Mouse (Mus musculus) embryonic facial prominence, embryonic 14.5 days (tissue): Measurements from ENCODE around the gene Preb. TPM values are rescaled to one million over a fixed set of nuclear protein-coding genes. Genes with fewer than 3 reads are reported as not detected.
A peak's percentile ranks its signal among the peaks of the same experiment; 100 is the strongest.

ENCODE experiments used
- ATAC-seq: fragments of 200-750 bp; cut with Nextera tagmentation; 2 replicates; pipeline ENCODE4 v1.8.0; 2017; ENCODE audit warnings: low read depth, moderate number of reproducible peaks, moderate TSS enrichment
- DNase-seq: peaks from one replicate; pipeline ENCODE4 v3.0.0-alpha.2; 2015; ENCODE audit warnings: low spot score
- H3K27ac ChIP-seq: fragments of 300-500 bp; sonication (generic); replicated peaks from 2 replicates; pipeline ENCODE4 v1.5.1; 2014; ENCODE audit warnings: low read depth, mild to moderate bottlenecking, low read length, moderate library complexity
- H3K27me3 ChIP-seq: fragments of 300-500 bp; sonication (generic); replicated peaks from 2 replicates; pipeline ENCODE4 v1.6.1; 2014; ENCODE audit warnings: low read length; ENCODE audit not compliant: control insufficient read depth, insufficient read depth
- H3K36me3 ChIP-seq: fragments of 300-500 bp; sonication (generic); 2 replicates; pipeline ENCODE4 v1.6.1; 2014; ENCODE audit warnings: low read length, mixed read lengths; ENCODE audit not compliant: control insufficient read depth, insufficient read depth
- H3K4me1 ChIP-seq: fragments of 300-500 bp; sonication (generic); 2 replicates; pipeline ENCODE4 v1.6.1; 2014; ENCODE audit warnings: antibody characterized with exemption, low read length; ENCODE audit not compliant: control insufficient read depth, insufficient read depth
- H3K4me2 ChIP-seq: fragments of 300-500 bp; sonication (generic); 2 replicates; pipeline ENCODE4 v1.6.1; 2014; ENCODE audit warnings: low read depth, mild to moderate bottlenecking, low read length, moderate library complexity, mixed read lengths
- H3K4me3 ChIP-seq: fragments of 300-500 bp; sonication (generic); 2 replicates; pipeline ENCODE4 v1.5.1; 2014; ENCODE audit warnings: low read depth, mild to moderate bottlenecking, low read length
- H3K9ac ChIP-seq: fragments of 300-500 bp; sonication (generic); 2 replicates; pipeline ENCODE4 v1.6.1; 2014; ENCODE audit warnings: low read depth, mild to moderate bottlenecking, low read length, moderate library complexity, mixed read lengths
- H3K9me3 ChIP-seq: fragments of 300-500 bp; sonication (generic); 2 replicates; pipeline ENCODE4 v1.6.1; 2016; ENCODE audit warnings: low read length; ENCODE audit not compliant: control insufficient read depth
- WGBS: fragments of 180-500 bp; shearing (Covaris S2); extraction: QIAGEN DNeasy Blood & Tissue Kit; methylation state at CpG from one replicate; pipeline ENCODE4 v1.1.7; 2014; 5-methylcytosine and 5-hydroxymethylcytosine counted together
- polyA plus RNA-seq: library from polyadenylated mRNA; unstranded; fragments of >200 nt; fragmentation: Nextera tagmentation; extraction: Ambion mirVana; gene quantifications from 2 replicates; pipeline ENCODE4 v1.2.1, GENCODE M21; 2014

Gene Preb
- polyA plus RNA-seq, 1 experiment from 2014 or later: 85.3 TPM

GRCm38 (mm10) chr5:30908426-30909299 lies 51.5 kb downstream of the Preb start:
- WGBS: 25% methylated on average over 13 of the region's 13 CpGs
- peaks cover 55% of the 10 kb centered on the region for H3K4me1 ChIP-seq
- no peaks in the 10 kb centered on the region for H3K9me3 ChIP-seq
- peak overlapping the region; percentile 97 for H3K27ac ChIP-seq
- DNase-seq (peak; percentile 86), ATAC-seq (peak; percentile 48)
- H3K4me2 ChIP-seq: peak overlapping the region; percentile 96
- H3K36me3 ChIP-seq: peaks cover 25% of the 10 kb centered on the region
- peak overlapping the region; percentile 81 for H3K9ac ChIP-seq
- H3K4me3 ChIP-seq: peak overlapping the region; percentile 66
- H3K27me3 ChIP-seq: no peaks in the 10 kb centered on the region

GRCm38 (mm10) chr5:30907413-30908059 lies 52.6 kb downstream of the Preb start, which contains the start of gene Ost4:
Gene Ost4, minus strand, starts transcription at chr5:30907788.
- under 1% methylated on average over 42 of the region's 58 CpGs for WGBS
- H3K9ac ChIP-seq: peak within 1 kb of the TSS; percentile 81
- H3K27ac ChIP-seq: peak within 1 kb of the TSS; percentile 97
- H3K4me2 ChIP-seq: peak within 1 kb of the TSS; percentile 96
- peak within 1 kb of the TSS; percentile 66 for H3K4me3 ChIP-seq
- H3K4me1 ChIP-seq: peaks cover 50% of the 10 kb centered on the region
- H3K27me3 ChIP-seq: no peaks in the 10 kb centered on the region
- peaks cover 33% of the 10 kb centered on the region for H3K36me3 ChIP-seq
- DNase-seq (peak; percentile 98), ATAC-seq (peak; percentile 96)
- no peaks in the 10 kb centered on the region for H3K9me3 ChIP-seq

GRCm38 (mm10) chr5:30901860-30902259 lies 58.3 kb downstream of the Preb start:
- no peak overlapping the region for H3K9ac ChIP-seq
- WGBS: 91% methylated on average over 5 of the region's 5 CpGs
- H3K4me2 ChIP-seq: no peak overlapping the region
- H3K27me3 ChIP-seq: no peaks in the 10 kb centered on the region
- H3K4me1 ChIP-seq: peaks cover 6% of the 10 kb centered on the region; the same call in 1 of the 2 replicates
- ATAC-seq: no peak
- no peak overlapping the region for H3K4me3 ChIP-seq
- no peak for DNase-seq
- H3K36me3 ChIP-seq: peaks cover 78% of the 10 kb centered on the region
- H3K9me3 ChIP-seq: no peaks in the 10 kb centered on the region
- no peak overlapping the region for H3K27ac ChIP-seq

Other genes starting within 250 kb of the Preb start
- gene Dpysl5, start 248.8 kb downstream of the Preb start, polyA plus RNA-seq: 17.0 and 17.5 TPM in 2 replicates
- gene Mapre3, start 145.7 kb downstream of the Preb start, polyA plus RNA-seq: 31.0 and 37.0 TPM in 2 replicates
- gene Tmem214, start 92.3 kb downstream of the Preb start, polyA plus RNA-seq: 77.1 and 77.2 TPM in 2 replicates
- gene Agbl5, start 71.7 kb downstream of the Preb start, polyA plus RNA-seq: 17.4 and 22.4 TPM in 2 replicates
- gene Ost4, start 52.6 kb downstream of the Preb start, polyA plus RNA-seq: 507 and 572 TPM in 2 replicates
- gene Emilin1, start 47.0 kb downstream of the Preb start, polyA plus RNA-seq: 200 and 225 TPM in 2 replicates
- 22.1 and 24.7 TPM in 2 replicates for gene Khk, start 38.9 kb downstream of the Preb start, polyA plus RNA-seq
- 30.9 and 51.1 TPM in 2 replicates for gene Cgref1, start 14.8 kb downstream of the Preb start, polyA plus RNA-seq
- gene Tcf23, start 8.3 kb upstream of the Preb start, polyA plus RNA-seq: 0.19 TPM in 1 of 2 replicates, not detected in the other
- gene Atraid, start 88.0 kb upstream of the Preb start, polyA plus RNA-seq: 189 and 195 TPM in 2 replicates
- gene Slc5a6, start 88.6 kb upstream of the Preb start, polyA plus RNA-seq: 14.9 and 17.6 TPM in 2 replicates
- 29.1 and 30.2 TPM in 2 replicates for gene Cad, start 94.4 kb upstream of the Preb start, polyA plus RNA-seq
- not detected in 2 replicates for gene Dnajc5g, start 145.9 kb upstream of the Preb start, polyA plus RNA-seq
- 0.84 and 0.93 TPM in 2 replicates for gene Slc30a3, start 147.9 kb upstream of the Preb start, polyA plus RNA-seq
- gene Trim54, start 156.4 kb upstream of the Preb start, polyA plus RNA-seq: 11.6 and 16.3 TPM in 2 replicates
- 0.39 TPM in 1 of 2 replicates, not detected in the other for gene Ucn, start 178.5 kb upstream of the Preb start, polyA plus RNA-seq
- gene Mpv17, start 193.9 kb upstream of the Preb start, polyA plus RNA-seq: 47.7 and 54.6 TPM in 2 replicates
- gene Gm29609, start 219.6 kb upstream of the Preb start, polyA plus RNA-seq: 0.54 and 0.68 TPM in 2 replicates
- 47.5 and 59.9 TPM in 2 replicates for gene Gtf3c2, start 219.8 kb upstream of the Preb start, polyA plus RNA-seq
- gene Snx17, start 232.9 kb upstream of the Preb start, polyA plus RNA-seq: 124 and 141 TPM in 2 replicates
- 55.5 and 58.0 TPM in 2 replicates for gene Eif2b4, start 233.1 kb upstream of the Preb start, polyA plus RNA-seq
- 5.4 and 5.8 TPM in 2 replicates for gene Zfp513, start 241.9 kb upstream of the Preb start, polyA plus RNA-seq